Mouse (Mus musculus) gastrocnemius, postnatal 14 days (tissue): ENCODE measurements around the gene Srd5a3. TPM values are rescaled to one million over a fixed set of nuclear protein-coding genes. Genes with fewer than 3 reads are reported as not detected.

ENCODE experiments used
- DNase-seq: peaks from one replicate; pipeline ENCODE4 v3.0.0; 2021; ENCODE audit warnings: mixed read lengths
- intact Hi-C: fragments of 180-260 bp; cut with DNase I; formaldehyde crosslinking; loops from one replicate; pipeline ENCODE4 v1.15.1; 2025; ENCODE audit warnings: low total_unique reads
- total RNA-seq, 2 experiments: library from RNA; stranded (reverse); gene quantifications; 2 replicates each; pipeline ENCODE4 v1.2.3; 2021

The Srd5a3 gene
- total RNA-seq, 2 experiments from 2014 or later = 5.3 to 7.7 TPM

DNA sequence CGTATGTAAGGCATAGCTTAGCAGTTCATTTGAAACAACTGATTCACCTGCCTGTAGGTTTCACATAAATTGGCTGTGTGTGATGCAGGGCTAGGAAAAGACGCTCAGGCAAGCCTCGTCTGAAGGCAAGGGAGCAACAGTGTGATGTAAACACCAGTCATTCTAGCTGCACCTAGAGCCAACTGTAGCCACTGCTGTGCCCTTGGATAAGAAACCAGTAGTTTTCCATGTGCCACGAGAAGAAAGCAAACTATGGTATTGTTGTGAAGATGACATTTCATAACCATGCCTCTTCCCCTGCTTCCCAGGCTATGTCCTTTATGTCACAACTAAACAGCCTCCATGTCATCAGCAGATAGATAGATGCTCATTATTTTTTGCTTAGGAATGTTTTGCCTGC lies 3.3 kb downstream of the Srd5a3 start:
- intact Hi-C loops = loop anchor here (10.0 kb wide), 1 partner anchor 271 kb away; no protein-coding TSS in a partner anchor
- DNase-seq = no peak

- intact Hi-C loops = loop anchor here (10.0 kb wide), 1 partner anchor 268 kb away; no protein-coding TSS in a partner anchor
- no peak for DNase-seq
Observed at GRCm38 (mm10) chr5:76146401-76146800, 6.3 kb downstream of the Srd5a3 start.

DNA sequence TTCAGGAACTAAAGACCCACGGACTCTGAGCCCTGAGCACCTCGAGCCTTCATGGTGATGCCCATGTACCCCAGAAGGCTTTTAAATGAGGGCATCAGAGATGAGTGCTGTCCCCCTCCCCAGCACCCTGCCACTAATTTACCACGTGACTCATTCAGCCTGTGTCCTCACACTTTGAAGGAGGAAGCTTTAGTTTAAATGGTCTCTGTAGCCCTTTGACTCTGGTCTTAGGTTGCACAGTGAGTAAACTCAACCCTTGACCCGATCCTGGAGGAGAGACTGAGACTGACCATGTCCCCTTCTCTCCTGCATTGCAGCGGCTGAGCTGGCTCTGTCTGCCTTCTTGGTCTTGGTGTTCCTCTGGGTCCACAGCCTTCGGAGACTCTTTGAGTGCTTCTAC lies 9.4 kb downstream of the Srd5a3 start:
- no peak for DNase-seq
- intact Hi-C loops = loop anchor here (10.0 kb wide), 1 partner anchor 265 kb away; no protein-coding TSS in a partner anchor

DNA sequence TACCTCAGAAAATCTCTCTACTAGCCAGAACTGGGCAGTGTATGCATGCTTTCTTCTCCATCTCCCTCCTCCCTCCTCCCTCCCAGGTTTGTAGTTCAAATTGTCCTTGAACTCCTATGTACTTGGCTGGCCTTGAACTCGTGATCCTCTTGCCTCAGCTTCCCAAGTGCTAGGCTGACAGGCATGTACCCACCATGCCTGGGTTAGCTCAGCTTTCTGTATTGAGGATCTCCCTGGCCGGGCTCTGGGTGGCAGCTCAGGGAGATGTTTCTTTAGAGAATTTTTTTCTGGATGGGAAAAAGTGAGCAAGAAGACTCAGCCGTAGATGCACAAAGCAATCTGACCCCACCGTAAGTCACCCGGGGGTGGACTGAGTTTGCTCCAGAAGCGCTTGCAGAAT lies 12.9 kb downstream of the Srd5a3 start:
- intact Hi-C loops = no loop called here
- no peak for DNase-seq

DNA sequence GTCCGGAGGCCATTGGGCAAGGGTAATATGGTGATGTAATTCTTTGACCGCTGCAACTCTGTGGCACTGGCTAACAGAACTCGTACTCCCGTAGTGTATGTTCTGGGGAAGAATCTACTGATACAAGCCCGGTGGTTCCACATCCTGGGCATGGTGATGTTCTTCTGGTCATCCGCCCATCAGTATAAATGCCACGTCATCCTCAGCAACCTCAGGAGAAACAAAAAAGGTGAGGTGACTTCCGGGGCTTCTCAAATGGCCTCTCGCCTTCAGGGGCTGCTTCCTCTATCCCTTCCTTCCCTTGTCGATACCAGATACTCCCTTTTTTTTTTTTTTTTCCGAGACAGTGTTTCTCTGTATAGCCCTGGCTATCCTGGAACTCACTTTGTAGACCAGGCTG lies 13.4 kb downstream of the Srd5a3 start:
- no peak for DNase-seq
- intact Hi-C loops = no loop called here

GRCm38 (mm10) chr5:76154434-76155165 lies 14.5 kb downstream of the Srd5a3 start:
- intact Hi-C loops = no loop called here
- DNase-seq = no peak

DNA sequence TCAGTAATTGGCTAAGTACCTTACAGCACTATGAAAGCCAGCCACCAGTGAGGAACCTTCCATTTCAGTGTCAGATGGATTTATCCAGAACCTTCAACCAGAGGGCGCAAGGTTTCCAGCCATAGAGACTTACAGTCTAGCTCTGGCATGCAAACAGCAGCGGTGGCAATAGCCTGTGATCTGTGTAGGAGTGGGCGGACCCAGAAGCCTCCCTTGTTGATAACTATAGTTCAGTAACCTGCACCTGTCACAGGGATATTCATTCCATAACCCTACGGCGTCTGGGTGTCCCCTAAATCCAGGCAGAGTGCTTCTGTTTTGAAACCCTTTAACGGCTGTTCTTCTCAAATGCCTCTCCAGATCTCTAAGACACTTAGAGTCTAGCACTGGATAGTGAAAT lies 19.5 kb downstream of the Srd5a3 start:
- intact Hi-C loops = no loop called here

GRCm38 (mm10) chr5:76160086-76160485 lies 20.0 kb downstream of the Srd5a3 start:
- DNase-seq = no peak
- intact Hi-C loops = no loop called here

More for the DNA sequence above, 19.5 kb downstream of the Srd5a3 start:
- DNase-seq = no peak

GRCm38 (mm10) chr5:76161491-76161890 lies 21.4 kb downstream of the Srd5a3 start:
- intact Hi-C loops = no loop called here
- DNase-seq = no peak

- intact Hi-C loops = no loop called here
- no peak for DNase-seq
Observed at GRCm38 (mm10) chr5:76162926-76163325, 22.9 kb downstream of the Srd5a3 start.

GRCm38 (mm10) chr5:76163828-76164390 lies 23.8 kb downstream of the Srd5a3 start:
- intact Hi-C loops = no loop called here
- DNase-seq = no peak

DNA sequence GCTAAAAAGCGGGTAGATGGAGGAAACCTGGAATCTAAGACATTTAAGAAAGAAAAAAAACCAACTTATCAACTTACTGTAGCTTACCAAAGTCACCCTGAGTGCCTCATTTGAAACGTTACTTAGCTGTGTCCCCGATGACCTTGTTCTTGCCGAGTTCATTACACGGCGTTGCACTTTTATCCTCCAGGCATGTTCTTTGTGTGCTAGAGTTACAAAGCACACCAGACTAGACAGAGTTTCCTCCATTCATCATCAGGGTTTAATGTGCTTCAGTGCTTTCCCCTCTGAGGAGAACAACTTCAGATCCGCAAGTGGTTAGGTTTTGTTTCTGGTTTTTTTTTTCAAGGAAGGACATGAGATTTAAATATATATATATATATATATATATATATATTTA lies 24.8 kb downstream of the Srd5a3 start:
- no peak for DNase-seq
- intact Hi-C loops = no loop called here

DNA sequence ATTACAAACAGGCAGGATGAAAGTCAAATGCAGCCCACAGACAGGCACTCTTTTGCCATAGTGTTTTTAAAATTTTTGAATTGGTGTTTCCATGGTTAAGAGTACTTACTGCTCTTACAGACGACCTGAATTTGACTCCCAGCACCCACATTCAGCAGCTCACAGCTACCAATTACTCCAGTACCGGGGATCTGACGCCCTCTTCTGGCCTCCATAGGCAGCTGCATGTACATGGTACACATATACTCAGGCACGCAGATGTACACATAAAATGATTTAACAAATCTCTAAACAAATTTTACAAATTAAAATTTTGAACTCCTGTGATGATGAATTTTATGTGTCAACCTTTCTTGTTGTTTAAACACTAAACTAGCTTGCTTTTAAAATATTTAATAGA lies 30.5 kb downstream of the Srd5a3 start:
- intact Hi-C loops = no loop called here

GRCm38 (mm10) chr5:76171039-76171438 lies 31.0 kb downstream of the Srd5a3 start:
- no peak for DNase-seq
- intact Hi-C loops = no loop called here

More for the DNA sequence above, 30.5 kb downstream of the Srd5a3 start:
- no peak for DNase-seq

DNA sequence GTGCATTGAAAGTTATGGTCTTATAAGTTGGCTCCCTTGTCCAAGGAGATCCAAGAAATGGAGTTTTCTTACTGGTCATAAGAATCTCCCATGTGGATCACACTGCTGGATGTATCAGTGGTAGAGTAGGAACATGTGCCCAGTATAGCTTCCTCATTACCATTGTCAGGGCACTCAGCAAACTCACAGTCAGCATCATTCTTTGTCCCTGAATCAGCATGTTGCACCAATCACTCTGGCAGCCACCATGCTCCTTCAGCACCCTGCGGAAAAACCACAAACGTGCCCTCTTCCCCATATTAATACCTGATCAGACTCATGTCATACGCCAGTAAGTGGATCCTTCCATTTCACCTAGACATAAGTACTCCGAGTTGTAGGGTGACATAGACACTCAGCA lies 35.0 kb downstream of the Srd5a3 start:
- intact Hi-C loops = no loop called here
- DNase-seq = no peak

DNA sequence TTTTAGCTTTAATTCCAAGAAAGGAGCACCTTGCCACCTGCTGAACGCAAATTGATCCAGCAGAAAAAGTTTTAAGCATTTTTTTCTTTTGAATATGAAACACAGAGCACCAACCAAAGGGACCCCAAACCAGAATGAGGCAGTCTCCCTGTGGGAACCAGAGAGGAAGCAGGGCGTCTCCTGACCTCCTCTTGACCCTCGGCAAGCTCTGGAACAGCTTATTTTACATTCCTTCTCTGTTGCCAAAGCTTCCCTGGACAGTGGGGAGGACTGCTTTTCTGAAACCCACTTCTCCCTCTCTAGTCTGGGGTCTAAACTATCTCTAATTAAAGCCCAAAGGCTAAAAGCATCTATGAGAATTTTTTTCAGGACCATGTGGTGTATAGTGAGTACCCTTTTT lies 36.3 kb downstream of the Srd5a3 start:
- intact Hi-C loops = no loop called here
- DNase-seq = no peak

DNA sequence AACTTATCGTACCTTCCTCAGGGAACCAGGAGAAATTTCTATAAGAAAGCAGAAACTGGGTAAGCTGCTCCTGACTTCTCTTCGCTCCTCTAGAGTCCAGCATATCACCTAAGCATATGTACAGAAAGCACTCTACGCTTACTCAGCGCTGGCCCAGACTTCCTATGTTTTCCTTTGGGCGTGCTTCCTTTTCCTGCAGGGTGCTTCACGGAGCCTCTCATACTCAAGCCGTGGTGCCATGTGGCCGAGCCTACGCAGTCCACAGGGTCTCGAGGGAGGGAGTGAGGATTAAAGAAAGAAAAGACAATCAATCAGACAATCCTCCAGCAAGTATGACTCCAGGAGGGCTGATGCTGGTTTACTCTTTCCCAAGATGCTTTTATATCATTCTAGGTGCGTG lies 36.8 kb downstream of the Srd5a3 start:
- intact Hi-C loops = no loop called here
- DNase-seq = no peak

DNA sequence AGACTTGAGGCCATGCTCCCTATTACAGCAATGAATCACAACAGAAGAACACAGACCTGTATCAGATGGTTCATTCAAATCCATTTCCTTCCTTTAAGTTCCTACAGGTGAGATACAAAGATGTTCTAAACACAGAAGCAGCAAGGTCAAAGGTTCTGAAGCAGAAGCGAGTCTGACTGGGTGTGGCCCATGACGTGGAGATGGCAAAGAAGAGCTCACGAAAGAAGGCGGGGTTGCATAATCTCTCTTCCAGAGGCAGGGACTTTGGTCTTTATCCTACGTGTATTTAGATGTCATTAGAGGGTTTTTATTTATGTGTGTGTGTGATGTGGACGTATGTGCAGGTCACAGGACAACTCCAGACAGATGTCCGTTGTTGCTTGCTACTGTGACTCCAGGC lies 37.6 kb downstream of the Srd5a3 start:
- no peak for DNase-seq
- intact Hi-C loops = no loop called here

- intact Hi-C loops = no loop called here
- DNase-seq = no peak
Observed at GRCm38 (mm10) chr5:76179171-76179570, 39.1 kb downstream of the Srd5a3 start.

GRCm38 (mm10) chr5:76179791-76180190 lies 39.7 kb downstream of the Srd5a3 start:
- intact Hi-C loops = no loop called here
- no peak for DNase-seq

DNA sequence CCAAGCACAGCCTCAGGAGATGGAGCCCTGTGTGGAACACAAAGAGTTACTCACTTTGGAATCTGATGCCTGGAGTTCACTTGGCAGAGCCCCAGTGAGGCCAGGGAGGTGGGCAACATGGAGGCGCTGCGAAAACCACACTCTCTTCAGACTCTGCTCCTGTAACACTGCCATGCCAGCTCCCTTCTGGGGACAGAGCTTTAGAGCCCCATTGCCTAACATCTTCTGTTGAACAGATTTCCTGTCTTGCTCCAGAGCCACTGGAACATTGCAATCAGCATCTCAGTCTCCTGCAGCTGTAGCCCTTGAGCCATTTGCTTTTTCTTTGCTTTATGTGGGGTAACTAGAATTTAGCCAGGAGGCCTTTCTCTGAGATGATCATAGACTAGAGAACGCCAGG lies 42.3 kb downstream of the Srd5a3 start:
- no peak for DNase-seq
- intact Hi-C loops = no loop called here
